Mouse (Mus musculus): Measurements from ENCODE around the gene Tnfaip8l2. TPM values are rescaled to one million over a fixed set of nuclear protein-coding genes. Genes with fewer than 3 reads are reported as not detected.
"Not testable (repeated sequence)": the region's sequence is repeated elsewhere in the genome, so short reads cannot be mapped to it uniquely, and the experiment has no call there.

Gene Tnfaip8l2
- total RNA-seq, 2 experiments from 2014 or later = 0.27 to 0.55 TPM

GRCm38 (mm10) chr3:95117751-95118150 lies 24.4 kb downstream of the Tnfaip8l2 start:
- DNase-seq (ENCODE audit: low spot score) = no peak

- DNase-seq (ENCODE audit: low spot score) = no peak
Observed at GRCm38 (mm10) chr3:95112760-95113159, 29.4 kb downstream of the Tnfaip8l2 start.

- peak; percentile 91 for DNase-seq (ENCODE audit: low spot score)
Observed at GRCm38 (mm10) chr3:95110911-95111726, 31.0 kb downstream of the Tnfaip8l2 start, which contains the start of gene Vps72. Vps72 (plus strand) TSS chr3:95111022.

- DNase-seq (ENCODE audit: low spot score) = no peak
Observed at GRCm38 (mm10) chr3:95107898-95108297, 34.3 kb downstream of the Tnfaip8l2 start.

GRCm38 (mm10) chr3:95107308-95107707 lies 34.9 kb downstream of the Tnfaip8l2 start:
- DNase-seq (ENCODE audit: low spot score) = not testable (repeated sequence)

- peak; percentile 97 for DNase-seq (ENCODE audit: low spot score)
Observed at GRCm38 (mm10) chr3:95106338-95107117, 35.6 kb downstream of the Tnfaip8l2 start, which contains the start of gene Pip5k1a. Pip5k1a (minus strand) TSS chr3:95106930.

- no peak for DNase-seq (ENCODE audit: low spot score)
Observed at GRCm38 (mm10) chr3:95105586-95106337, 36.4 kb downstream of the Tnfaip8l2 start.

GRCm38 (mm10) chr3:95105121-95105520 lies 37.0 kb downstream of the Tnfaip8l2 start:
- DNase-seq (ENCODE audit: low spot score) = no peak

GRCm38 (mm10) chr3:95100854-95101253 lies 41.3 kb downstream of the Tnfaip8l2 start:
- DNase-seq (ENCODE audit: low spot score) = no peak

Small RNA genes within 50 kb of the gene (microRNA-seq; reads per million reads assigned to microRNA genes)
- gene Mir8099-1 = not detected

Other genes with a start within 250 kb of the Tnfaip8l2 start
- 10 to 100 TPM; 17.5 to 23.1 TPM for gene Selenbp1, start 209.3 kb downstream of the Tnfaip8l2 start, total RNA-seq (2021)
- 1 to 10 TPM; 2.9 to 6.3 TPM for gene Rfx5, start 188.3 kb downstream of the Tnfaip8l2 start, total RNA-seq (2021)
- gene Pi4kb, start 167.6 kb downstream of the Tnfaip8l2 start, total RNA-seq (2021) = 10 to 100 TPM; 16.8 to 19.0 TPM
- 10 to 100 TPM; 13.2 to 14.9 TPM for gene Zfp687, start 126.9 kb downstream of the Tnfaip8l2 start, total RNA-seq (2021)
- gene Psmd4, start 99.7 kb downstream of the Tnfaip8l2 start, total RNA-seq (2021) = 100 to 1,000 TPM; 222 to 224 TPM
- 10 to 100 TPM; 21.7 to 31.8 TPM for gene Pip5k1a, start 35.4 kb downstream of the Tnfaip8l2 start, total RNA-seq (2021)
- 10 to 100 TPM; 64.3 to 85.5 TPM for gene Vps72, start 31.3 kb downstream of the Tnfaip8l2 start, total RNA-seq (2021)
- gene Tmod4, start 17.9 kb downstream of the Tnfaip8l2 start, total RNA-seq (2021) = 100 to 1,000 TPM; 663 to 722 TPM
- 10 to 100 TPM; 34.6 to 46.5 TPM for gene Scnm1, start 8.3 kb downstream of the Tnfaip8l2 start, total RNA-seq (2021)
- gene Lysmd1, start 8.3 kb downstream of the Tnfaip8l2 start, total RNA-seq (2021) = 1 to 10 TPM; 6.3 to 6.6 TPM
- gene Sema6c, start 18.1 kb upstream of the Tnfaip8l2 start, total RNA-seq (2021) = 100 to 1,000 TPM in 1 of 2 experiments, 10 to 100 TPM in 1; 75.9 to 111 TPM
- 10 to 100 TPM in 1 of 2 experiments, 1 to 10 TPM in 1; 7.1 to 10.0 TPM for gene Gabpb2, start 75.6 kb upstream of the Tnfaip8l2 start, total RNA-seq (2021)
- gene Cdc42se1, start 86.4 kb upstream of the Tnfaip8l2 start, total RNA-seq (2021) = 10 to 100 TPM; 12.4 to 17.1 TPM
- gene Mllt11, start 89.8 kb upstream of the Tnfaip8l2 start, total RNA-seq (2021) = 10 to 100 TPM; 69.8 to 83.1 TPM
- gene Gm128, start 99.2 kb upstream of the Tnfaip8l2 start, total RNA-seq (2021) = not detected
- gene Bnipl, start 108.8 kb upstream of the Tnfaip8l2 start, total RNA-seq (2021) = not detected
- 10 to 100 TPM; 29.7 to 30.6 TPM for gene Mindy1, start 139.0 kb upstream of the Tnfaip8l2 start, total RNA-seq (2021)
- gene Prune1, start 139.7 kb upstream of the Tnfaip8l2 start, total RNA-seq (2021) = 10 to 100 TPM; 51.3 to 56.0 TPM
- under 1 TPM in 1 of 2 experiments, not detected in 1; 0.17 TPM for gene Anxa9, start 164.8 kb upstream of the Tnfaip8l2 start, total RNA-seq (2021)
- gene Cers2, start 172.4 kb upstream of the Tnfaip8l2 start, total RNA-seq (2021) = 10 to 100 TPM; 14.7 to 22.1 TPM
- gene Setdb1, start 214.8 kb upstream of the Tnfaip8l2 start, total RNA-seq (2021) = 10 to 100 TPM in 1 of 2 experiments, 1 to 10 TPM in 1; 8.9 to 10.8 TPM